ENCODE assay signal across 18 mouse cellular contexts in the genomic region with DNA sequence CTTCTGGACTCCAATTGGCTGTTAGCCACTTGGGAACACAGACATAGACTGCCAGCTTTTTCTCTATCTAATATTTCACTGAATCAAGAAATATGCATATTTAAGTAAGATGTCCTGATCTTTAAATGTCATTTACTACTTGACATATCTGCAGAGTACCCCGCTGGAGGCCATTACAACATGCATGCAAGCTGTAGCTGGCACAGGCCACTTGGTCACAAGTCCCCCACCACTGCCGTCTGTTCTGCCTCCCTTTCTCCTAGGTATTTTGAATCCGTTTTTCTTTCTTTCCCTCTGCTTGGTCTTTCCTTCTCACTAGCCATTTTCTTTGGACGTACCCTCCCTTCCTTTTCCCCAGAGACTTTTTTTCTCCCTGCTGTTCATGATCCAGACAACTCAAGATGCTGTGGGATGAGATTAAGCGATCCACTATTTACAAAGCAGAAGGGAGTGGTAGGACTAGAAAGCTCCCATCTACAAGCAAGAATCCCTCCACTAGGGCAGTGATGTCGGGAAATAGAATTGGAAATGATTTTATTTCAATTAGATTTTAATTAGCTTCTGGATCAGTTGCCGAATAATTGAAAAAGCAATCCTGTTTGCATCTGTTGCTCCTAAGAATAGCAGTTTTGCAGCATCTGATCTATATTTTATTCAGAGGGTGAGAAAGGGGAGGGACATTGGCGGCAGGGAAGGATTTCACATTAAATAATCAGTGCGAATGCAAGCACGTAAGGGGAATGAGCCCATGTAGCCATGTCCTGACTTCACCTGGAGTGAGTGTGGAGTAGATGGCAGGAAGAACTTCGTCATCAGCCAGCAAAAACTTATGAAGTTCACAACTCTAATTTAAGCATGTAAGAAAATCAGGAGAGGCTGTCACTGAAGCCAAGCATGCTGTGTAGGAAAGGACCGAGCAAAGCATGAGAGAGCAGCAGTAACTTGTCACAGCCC.
DNase-seq lines count a peak whose midpoint lies in the region; ATAC-seq lines count a peak whose summit lies in the region.
"Had no signal": no experiment of that assay in that cellular context is flagged by ENCODE, and none has a peak within 500 bp of the region (broad histone marks: within the 10 kb centered on the region; RNA-seq: fewer than 3 reads in every experiment).

No protein-coding gene starts in this region.

- H3K9me3 ChIP-seq in hindbrain, embryonic 15.5 days, result no peaks in the 10 kb centered on the region
- no peaks in the 10 kb centered on the region for H3K9me3 ChIP-seq in hindbrain, embryonic 11.5 days (ENCODE audit: control insufficient read depth, low read length)
- H3K9me3 ChIP-seq in midbrain, embryonic 13.5 days, result no peaks in the 10 kb centered on the region
- H3K9me3 ChIP-seq: embryonic facial prominence, embryonic 10.5 days; liver, embryonic 15.5 days had no signal

- H3K27ac ChIP-seq in hindbrain, embryonic 15.5 days (replicated peaks), result no peak overlapping the region
- no peak overlapping the region for H3K27ac ChIP-seq in hindbrain, embryonic 11.5 days (ENCODE audit: low read depth, low read length)
- H3K27ac ChIP-seq in midbrain, embryonic 13.5 days, result no peak overlapping the region
- H3K27ac ChIP-seq: embryonic facial prominence, embryonic 10.5 days; liver, embryonic 15.5 days had no signal

- ATAC-seq in cerebellum, adult (ENCODE audit: insufficient number of reproducible peaks, low FRiP score, low TSS enrichment), result no peak
- no peak for ATAC-seq in hindbrain, embryonic 15.5 days (ENCODE audit: low FRiP score, low read depth)
- no peak for ATAC-seq in hindbrain, embryonic 11.5 days (ENCODE audit: low FRiP score)
- no peak for ATAC-seq in midbrain, embryonic 13.5 days
- ATAC-seq: hindbrain, embryonic 16.5 days; intestine, postnatal 0 days; lung, postnatal 0 days had no signal

- no peaks in the 10 kb centered on the region; the same call in 1 of the 2 replicates for H3K4me1 ChIP-seq in hindbrain, embryonic 15.5 days (replicated peaks)
- no peaks in the 10 kb centered on the region for H3K4me1 ChIP-seq in hindbrain, embryonic 11.5 days (replicated peaks; ENCODE audit: control insufficient read depth, insufficient read depth, low read length)
- no peaks in the 10 kb centered on the region for H3K4me1 ChIP-seq in midbrain, embryonic 13.5 days (replicated peaks)
- H3K4me1 ChIP-seq: embryonic facial prominence, embryonic 10.5 days; liver, embryonic 15.5 days had no signal

- 0 out of 2 replicates have a peak overlapping the region, but pooled peaks have one; percentile 4 for H3K9ac ChIP-seq in hindbrain, embryonic 15.5 days
- no peak overlapping the region for H3K9ac ChIP-seq in hindbrain, embryonic 11.5 days (ENCODE audit: low read depth, low read length)
- no peak overlapping the region for H3K9ac ChIP-seq in midbrain, embryonic 13.5 days (replicated peaks)
- H3K9ac ChIP-seq: liver, embryonic 15.5 days had no signal

- H3K27me3 ChIP-seq in hindbrain, embryonic 15.5 days, result no peaks in the 10 kb centered on the region
- no peaks in the 10 kb centered on the region for H3K27me3 ChIP-seq in hindbrain, embryonic 11.5 days (ENCODE audit: control insufficient read depth, insufficient read depth, low read length)
- no peaks in the 10 kb centered on the region for H3K27me3 ChIP-seq in midbrain, embryonic 13.5 days
- H3K27me3 ChIP-seq: liver, embryonic 15.5 days had no signal

- H3K4me3 ChIP-seq in hindbrain, embryonic 15.5 days, result no peak overlapping the region
- H3K4me3 ChIP-seq in hindbrain, embryonic 11.5 days (ENCODE audit: low read depth, low read length), result no peak overlapping the region
- no peak overlapping the region for H3K4me3 ChIP-seq in midbrain, embryonic 13.5 days (replicated peaks)
- H3K4me3 ChIP-seq: embryonic facial prominence, embryonic 10.5 days; liver, embryonic 15.5 days had no signal

- peak; percentile 43 for DNase-seq in cerebellum, adult 9-10 months
- DNase-seq in hindbrain, embryonic 11.5 days (ENCODE audit: low spot score), result no peak
- DNase-seq in right cerebral cortex, adult 18-20 months, result peak; percentile 49
- DNase-seq in right cerebral cortex, postnatal 14 days, result no peak
- DNase-seq in gastrocnemius, adult 18-20 months (ENCODE audit: low spot score), result no peak
- DNase-seq: adrenal gland, adult 2 months; cerebellum, adult 8-10 months; midbrain, embryonic 14.5 days; retina, postnatal 1 day had no signal

- H3K4me2 ChIP-seq in hindbrain, embryonic 15.5 days, result no peak overlapping the region
- H3K4me2 ChIP-seq in hindbrain, embryonic 11.5 days (replicated peaks; ENCODE audit: low read depth, low read length), result no peak overlapping the region
- no peak overlapping the region for H3K4me2 ChIP-seq in midbrain, embryonic 13.5 days (replicated peaks)
- H3K4me2 ChIP-seq: heart, embryonic 11.5 days; liver, embryonic 15.5 days had no signal

- H3K36me3 ChIP-seq in hindbrain, embryonic 15.5 days, result no peaks in the 10 kb centered on the region
- no peaks in the 10 kb centered on the region for H3K36me3 ChIP-seq in hindbrain, embryonic 11.5 days (ENCODE audit: control insufficient read depth, insufficient read depth, low read length)
- no peaks in the 10 kb centered on the region for H3K36me3 ChIP-seq in midbrain, embryonic 13.5 days
- H3K36me3 ChIP-seq: embryonic facial prominence, embryonic 10.5 days; liver, embryonic 15.5 days had no signal

- 66% methylated on average over 12 of the region's 12 CpGs for WGBS in hindbrain, embryonic 15.5 days
- WGBS in hindbrain, embryonic 11.5 days, result 81% methylated on average over 12 of the region's 12 CpGs
- 72% methylated on average over 12 of the region's 12 CpGs for WGBS in midbrain, embryonic 13.5 days

Comparison
In these comparisons a context has a peak if more than half of its experiments do, and no peak if none do; other contexts are left out.
1. DNase-seq: peak in cerebellum, adult 9-10 months (single experiment) and right cerebral cortex, adult 18-20 months (single experiment); none in hindbrain, embryonic 11.5 days (single experiment), right cerebral cortex, postnatal 14 days (single experiment) and gastrocnemius, adult 18-20 months (single experiment).